Mouse (Mus musculus) G1E-ER4 (cell line): ENCODE data around the gene Npat. TPM values are rescaled to one million over a fixed set of nuclear protein-coding genes. Genes with fewer than 3 reads are reported as not detected.

Experiments
- GATA1 ChIP-seq: IDR thresholded peaks from one replicate; pipeline ENCODE4 v1.8.0; 2012; ENCODE audit warnings: low read length, inconsistent platforms
- polyA plus RNA-seq: library from polyadenylated mRNA; stranded (reverse); fragments of >175 nt; gene quantifications from 2 replicates; pipeline ENCODE4 v1.2.3, GENCODE M21; 2012

Npat gene
- polyA plus RNA-seq, 1 experiment = 1.3 TPM

DNA sequence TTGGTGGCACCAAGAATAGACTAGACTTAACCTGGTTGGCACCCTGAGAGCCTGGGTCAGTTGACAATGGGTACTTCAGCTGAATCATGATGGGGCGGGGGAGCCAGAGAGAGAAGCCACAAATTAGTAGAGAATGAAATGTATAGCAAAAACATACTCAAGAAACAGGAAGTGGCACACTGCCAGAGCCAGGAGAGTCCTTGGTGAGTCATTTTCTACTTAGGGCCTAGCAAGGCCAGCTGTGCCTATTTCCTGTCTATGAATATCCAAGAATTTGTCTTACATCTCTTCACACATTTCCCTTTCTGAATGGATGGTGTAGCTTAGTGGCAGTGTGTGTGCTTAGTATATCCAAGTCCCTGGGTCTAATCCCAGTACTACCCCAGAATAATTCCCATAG lies 66.5 kb downstream of the Npat start:
- TF ChIP-seq GATA1 = no peak

DNA sequence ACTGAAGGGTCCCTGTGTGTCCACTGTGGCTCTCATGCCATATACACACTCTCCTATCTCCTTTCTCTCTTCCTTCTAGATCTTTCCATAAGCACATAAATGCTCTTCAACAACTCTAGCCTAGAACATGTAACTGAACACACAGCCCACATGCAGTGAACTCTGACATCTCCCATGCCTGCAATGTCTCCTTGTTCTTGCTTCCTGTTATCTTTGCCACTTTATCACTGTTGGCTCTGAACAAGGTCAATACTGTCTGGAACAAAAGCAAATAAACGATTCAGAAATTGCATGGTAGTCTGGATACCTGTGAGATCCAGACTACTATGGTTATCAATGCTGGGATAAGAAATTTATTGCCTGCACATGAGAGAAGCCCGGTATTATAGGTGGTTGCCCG lies 67.0 kb downstream of the Npat start:
- TF ChIP-seq GATA1 = no peak

DNA sequence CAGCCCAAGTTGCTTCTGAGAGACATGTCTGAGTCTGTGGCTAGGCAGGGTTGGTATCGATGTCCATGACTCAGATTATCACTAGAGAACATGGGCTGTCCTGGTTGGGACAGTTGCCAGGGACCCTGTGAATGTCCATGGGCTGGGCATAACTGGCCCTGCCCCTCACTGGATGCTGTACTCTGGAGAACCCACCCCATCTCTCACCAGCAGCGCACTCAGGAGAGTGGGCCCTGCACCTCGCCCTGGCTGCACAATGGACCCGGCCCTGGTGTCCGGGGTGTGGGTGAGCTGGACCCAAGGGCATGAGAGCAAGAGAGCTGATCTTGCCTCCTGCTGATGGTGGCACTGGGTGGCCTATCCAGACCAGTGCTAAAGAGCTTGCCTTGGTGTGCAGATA lies 68.1 kb downstream of the Npat start:
- TF ChIP-seq GATA1 = no peak

DNA sequence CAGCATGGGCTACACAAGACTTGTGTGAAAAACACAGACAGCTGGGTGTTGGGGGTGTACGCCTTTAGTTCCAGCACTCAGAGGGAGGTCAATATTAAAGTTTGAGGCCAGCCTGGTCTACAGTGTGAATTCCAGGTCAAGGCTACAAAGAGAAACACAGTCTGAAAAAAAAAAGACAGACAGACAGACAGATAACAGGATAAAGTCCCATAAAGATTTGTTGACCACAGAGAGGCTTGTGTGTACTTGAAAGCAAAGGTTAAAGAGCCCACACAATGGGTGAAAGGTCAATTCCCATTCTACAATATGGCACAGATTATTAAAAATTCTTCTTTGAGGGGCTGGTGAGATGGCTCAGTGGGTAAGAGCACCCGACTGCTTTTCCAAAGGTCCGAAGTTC lies 70.3 kb downstream of the Npat start:
- TF ChIP-seq GATA1 = no peak

DNA sequence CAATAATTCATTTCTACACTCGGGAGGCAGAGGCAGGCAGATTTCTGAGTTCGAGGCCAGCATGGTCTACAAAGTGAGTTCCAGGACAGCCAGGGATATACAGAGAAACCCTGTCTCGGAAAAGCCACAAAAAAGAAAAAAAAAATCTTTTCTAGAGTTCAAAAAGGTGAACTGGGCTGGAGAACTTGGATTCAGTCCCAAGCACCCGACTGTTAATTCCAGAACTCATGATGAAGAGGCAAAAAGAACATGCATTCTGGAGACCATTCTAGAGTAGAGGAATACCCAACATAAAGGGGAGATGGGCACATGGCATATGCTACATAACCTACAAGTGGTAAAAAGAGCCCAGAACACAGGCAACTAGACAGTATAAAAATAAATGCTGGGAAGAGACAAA lies 71.0 kb downstream of the Npat start:
- TF ChIP-seq GATA1 = no peak

DNA sequence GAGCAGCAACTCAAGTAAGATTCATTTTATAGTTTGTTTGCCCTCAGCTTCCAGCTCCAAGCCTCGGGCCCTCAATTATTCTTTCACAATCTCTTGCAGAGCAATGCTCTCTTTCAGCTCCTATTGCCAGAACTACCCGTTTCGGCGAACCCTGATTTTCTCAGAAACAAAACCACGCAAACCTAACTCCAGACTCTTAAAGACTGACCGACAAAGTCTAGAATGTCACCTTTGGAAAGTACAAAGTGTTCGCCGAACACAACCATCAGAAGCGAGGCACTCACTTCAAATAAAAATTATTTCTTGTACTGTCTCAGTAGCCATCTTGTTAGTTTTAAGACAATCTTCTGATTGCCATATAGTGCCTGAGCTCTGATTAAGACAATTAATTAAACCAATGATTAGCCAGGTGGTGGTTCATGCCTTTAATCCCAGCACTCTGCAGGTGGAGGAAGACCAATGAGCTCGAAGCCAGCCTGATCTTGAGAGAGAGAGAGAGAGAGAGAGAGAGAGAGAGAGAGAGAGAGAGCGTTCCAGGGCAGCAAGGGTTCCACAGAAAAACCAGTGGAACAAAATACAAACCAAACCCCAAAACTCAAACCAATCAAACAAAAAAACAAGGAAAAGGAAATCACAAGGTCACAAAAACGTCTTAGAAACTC lies 72.6 kb downstream of the Npat start:
- TF ChIP-seq GATA1 = no peak

DNA sequence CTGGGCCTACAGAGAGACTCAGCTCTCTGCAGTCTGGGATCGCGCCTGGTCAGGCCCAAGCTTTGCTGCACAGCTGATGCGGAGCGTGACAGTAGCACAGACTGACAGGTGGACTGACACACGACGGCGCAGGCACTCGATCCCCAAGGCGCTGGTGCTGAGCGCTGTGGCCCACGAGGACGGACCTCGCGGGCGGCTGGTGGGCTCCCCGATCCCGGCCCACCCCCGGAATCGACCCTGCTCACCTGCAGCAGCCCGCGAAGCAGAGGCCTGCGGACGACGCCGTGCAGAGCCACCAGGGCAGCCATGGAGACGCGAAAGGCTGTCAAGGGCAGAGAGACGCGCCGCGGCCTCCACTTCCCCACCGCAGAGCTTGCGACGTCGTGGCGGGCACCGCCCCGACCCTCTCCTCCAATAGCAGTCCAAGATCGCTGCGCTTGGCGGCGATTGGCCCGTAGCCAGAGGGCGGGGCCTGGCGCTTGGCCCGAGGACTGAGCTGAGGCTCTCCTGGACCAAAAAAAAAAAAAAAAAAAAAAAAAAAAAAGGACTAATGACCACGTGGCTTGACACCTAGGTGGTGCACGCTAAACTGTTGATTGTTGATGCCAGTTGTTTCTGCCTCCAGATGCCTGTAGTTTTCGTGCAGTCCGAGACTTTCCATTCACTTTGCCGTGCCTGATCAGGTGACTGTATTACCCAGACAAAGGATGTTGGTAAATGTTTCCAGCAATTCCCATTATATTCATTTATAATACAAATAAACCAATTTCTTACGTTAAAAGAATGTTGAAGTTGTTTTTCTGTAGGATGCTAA lies 73.3 kb downstream of the Npat start, which contains the start of gene Acat1:
Gene Acat1, minus strand, starts transcription at position 415 of the 814 bp plus-strand sequence.
- no peak for TF ChIP-seq GATA1

DNA sequence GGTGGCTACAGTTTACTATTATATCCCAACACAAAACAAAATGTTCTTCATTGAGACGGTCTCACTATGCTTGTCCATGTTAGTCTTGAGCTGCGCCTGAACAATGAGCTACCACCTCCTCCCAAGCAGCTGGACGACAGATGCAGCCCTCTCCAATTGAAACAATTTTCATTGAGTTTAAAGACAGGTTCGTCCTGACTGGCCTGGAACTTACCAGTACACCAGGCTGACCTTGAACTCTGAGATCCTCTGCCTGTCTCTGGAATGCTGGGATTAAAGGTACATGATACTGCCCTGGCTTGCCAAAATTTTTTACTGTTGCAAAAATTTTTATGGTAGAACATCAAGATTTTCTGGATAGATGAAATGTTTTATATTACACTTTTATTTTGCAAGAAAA lies 77.4 kb downstream of the Npat start:
- no peak for TF ChIP-seq GATA1

DNA sequence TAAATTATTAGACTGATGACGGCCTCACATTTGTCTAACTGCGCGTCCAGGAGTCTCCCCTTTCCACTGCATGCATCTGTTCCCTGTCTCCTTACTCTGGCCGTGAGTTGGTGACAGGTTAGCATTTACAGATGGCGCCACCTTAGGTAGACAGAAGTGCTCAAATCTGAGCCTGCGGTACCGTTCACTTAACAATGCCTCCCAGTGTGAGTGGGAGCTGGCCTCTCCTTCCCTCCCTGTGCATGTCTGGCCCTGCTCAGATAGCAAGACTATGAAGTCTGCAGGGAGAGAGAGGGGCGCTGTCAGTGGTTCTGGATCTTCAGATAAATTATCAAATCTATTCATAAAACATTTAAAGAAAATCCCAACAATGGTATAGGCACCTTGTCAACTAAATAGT lies 78.4 kb downstream of the Npat start:
- no peak for TF ChIP-seq GATA1

Other genes starting within 250 kb of the Npat start
- not detected in 2 replicates for gene Exph5, start 235.4 kb upstream of the Npat start, polyA plus RNA-seq
- not detected in 2 replicates for gene Kdelc2, start 153.0 kb upstream of the Npat start, polyA plus RNA-seq
- gene 4930550C14Rik, start 134.7 kb upstream of the Npat start, polyA plus RNA-seq = not detected in 2 replicates
- gene Atm, start 307 bp upstream of the Npat start, polyA plus RNA-seq = 0.63 and 0.97 TPM in 2 replicates
- gene Acat1, start 73.3 kb downstream of the Npat start, polyA plus RNA-seq = 36.6 and 68.7 TPM in 2 replicates
- gene Cul5, start 133.0 kb downstream of the Npat start, polyA plus RNA-seq = 7.0 and 12.2 TPM in 2 replicates
- not detected in 2 replicates for gene Rab39, start 169.2 kb downstream of the Npat start, polyA plus RNA-seq
- gene Slc35f2, start 234.5 kb downstream of the Npat start, polyA plus RNA-seq = not detected in 2 replicates